Mouse (Mus musculus) kidney, embryonic 15.5 days (tissue): Measurements from ENCODE around the gene Gng3. TPM values are rescaled to one million over a fixed set of nuclear protein-coding genes. Genes with fewer than 3 reads are reported as not detected.

Experiments
- ATAC-seq: fragments of 200-750 bp; cut with Nextera tagmentation; replicated peaks from 2 replicates; pipeline ENCODE4 v1.8.0; 2017; ENCODE audit warnings: moderate TSS enrichment; ENCODE audit not compliant: low FRiP score
- H3K27ac ChIP-seq: fragments of 300-500 bp; sonication (generic); 2 replicates; pipeline ENCODE4 v1.5.1; 2015; ENCODE audit warnings: mild to moderate bottlenecking, inconsistent platforms
- H3K27me3 ChIP-seq: fragments of 300-500 bp; sonication (generic); 2 replicates; pipeline ENCODE4 v1.6.1; 2015; ENCODE audit warnings: inconsistent platforms
- H3K36me3 ChIP-seq: fragments of 300-500 bp; sonication (generic); 2 replicates; pipeline ENCODE4 v1.6.1; 2015; ENCODE audit warnings: inconsistent platforms
- H3K4me1 ChIP-seq: fragments of 300-500 bp; sonication (generic); 2 replicates; pipeline ENCODE4 v1.6.1; 2015; ENCODE audit warnings: inconsistent platforms
- H3K4me2 ChIP-seq: fragments of 300-500 bp; sonication (generic); 2 replicates; pipeline ENCODE4 v1.6.1; 2015; ENCODE audit warnings: moderate library complexity, mild to moderate bottlenecking, inconsistent platforms
- H3K4me3 ChIP-seq: fragments of 300-500 bp; sonication (generic); replicated peaks from 2 replicates; pipeline ENCODE4 v1.5.1; 2015; ENCODE audit warnings: mild to moderate bottlenecking, inconsistent platforms
- H3K9ac ChIP-seq: fragments of 300-500 bp; sonication (generic); 2 replicates; pipeline ENCODE4 v1.6.1; 2015; ENCODE audit warnings: mild to moderate bottlenecking, inconsistent platforms
- H3K9me3 ChIP-seq: fragments of 300-500 bp; sonication (generic); replicated peaks from 2 replicates; pipeline ENCODE4 v1.6.1; 2016; ENCODE audit warnings: inconsistent platforms
- WGBS: fragments of 180-500 bp; shearing (Covaris S2); methylation state at CpG from one replicate; pipeline ENCODE4 v1.1.7; 2015; ENCODE audit warnings: mixed read lengths; 5-methylcytosine and 5-hydroxymethylcytosine counted together
- polyA plus RNA-seq: library from polyadenylated mRNA; unstranded; fragments of >200 nt; fragmentation: Nextera tagmentation; extraction: Ambion mirVana; gene quantifications from 2 replicates; pipeline ENCODE4 v1.2.1, GENCODE M21; 2015

The Gng3 gene
- polyA plus RNA-seq, 1 experiment from 2014 or later, result 8.5 TPM

- Histone ChIP-seq H3K4me1 (peaks cover 44% of the 10 kb centered on the region), H3K27ac (peak within 1 kb of the TSS; percentile 100), H3K4me3 (peak within 1 kb of the TSS; percentile 88), H3K9ac (peak within 1 kb of the TSS; percentile 99), H3K36me3 (peaks cover 46% of the 10 kb centered on the region), H3K27me3 (no peaks in the 10 kb centered on the region), H3K9me3 (no peaks in the 10 kb centered on the region), H3K4me2 (peak within 1 kb of the TSS; percentile 88)
- peak; percentile 95 for ATAC-seq
- WGBS, result under 1% methylated on average over 83 of the region's 83 CpGs
These were observed 19.2 kb downstream of the Gng3 start, which contains the start of gene Hnrnpul2 for GRCm38 (mm10) chr19:8819596-8820423. Gene Hnrnpul2 (plus strand): TSS chr19:8820010.

- H3K9me3 ChIP-seq, result no peaks in the 10 kb centered on the region
- ATAC-seq, result peak; percentile 93
- peak within 1 kb of the TSS; percentile 88 for H3K4me2 ChIP-seq
- under 1% methylated on average over 33 of the region's 33 CpGs for WGBS
- no peaks in the 10 kb centered on the region for H3K27me3 ChIP-seq
- peak within 1 kb of the TSS; percentile 100 for H3K27ac ChIP-seq
- H3K4me3 ChIP-seq, result peak within 1 kb of the TSS; percentile 88
- peak within 1 kb of the TSS; percentile 99 for H3K9ac ChIP-seq
- peaks cover 44% of the 10 kb centered on the region for H3K4me1 ChIP-seq
- H3K36me3 ChIP-seq, result peaks cover 45% of the 10 kb centered on the region
These were observed 20.0 kb downstream of the Gng3 start, which contains the start of gene Ttc9c for GRCm38 (mm10) chr19:8818801-8819595. Gene Ttc9c (minus strand): TSS chr19:8819333.

GRCm38 (mm10) chr19:8818301-8818798 lies 20.6 kb downstream of the Gng3 start:
- Histone ChIP-seq H3K4me3 (peak overlapping the region; percentile 88), H3K9me3 (no peaks in the 10 kb centered on the region), H3K36me3 (peaks cover 45% of the 10 kb centered on the region), H3K27ac (peak overlapping the region; percentile 100), H3K9ac (peak overlapping the region; percentile 82), H3K4me1 (peaks cover 43% of the 10 kb centered on the region), H3K27me3 (no peaks in the 10 kb centered on the region), H3K4me2 (peak overlapping the region; percentile 88)
- no peak for ATAC-seq
- WGBS, result 19% methylated on average over 14 of the region's 14 CpGs

- no peaks in the 10 kb centered on the region for H3K9me3 ChIP-seq
- no peak for ATAC-seq
- H3K4me1 ChIP-seq, result peaks cover 30% of the 10 kb centered on the region
- H3K36me3 ChIP-seq, result peaks cover 50% of the 10 kb centered on the region
- H3K27me3 ChIP-seq, result no peaks in the 10 kb centered on the region
- H3K9ac ChIP-seq, result peak overlapping the region; percentile 28; the same call in 1 of the 2 replicates
- H3K4me3 ChIP-seq, result peak overlapping the region; percentile 17; the same call in 1 of the 2 replicates
- H3K4me2 ChIP-seq, result peak overlapping the region; percentile 88
- H3K27ac ChIP-seq, result no peak overlapping the region
- 84% methylated on average over 3 of the region's 3 CpGs for WGBS
These were observed 22.0 kb downstream of the Gng3 start for GRCm38 (mm10) chr19:8817001-8817400.

GRCm38 (mm10) chr19:8815812-8816211 lies 23.2 kb downstream of the Gng3 start:
- peaks cover 61% of the 10 kb centered on the region for H3K36me3 ChIP-seq

GRCm38 (mm10) chr19:8806810-8807209 lies 32.2 kb downstream of the Gng3 start:
- WGBS, result 95% methylated on average over 5 of the region's 5 CpGs
- Histone ChIP-seq H3K9me3 (no peaks in the 10 kb centered on the region), H3K4me3 (no peak overlapping the region), H3K27ac (no peak overlapping the region), H3K9ac (no peak overlapping the region), H3K4me1 (peaks cover 20% of the 10 kb centered on the region), H3K36me3 (peaks cover 78% of the 10 kb centered on the region), H3K4me2 (no peak overlapping the region), H3K27me3 (no peaks in the 10 kb centered on the region)
- no peak for ATAC-seq

More at GRCm38 (mm10) chr19:8815812-8816211, 23.2 kb downstream of the Gng3 start:
- Histone ChIP-seq H3K27me3 (no peaks in the 10 kb centered on the region), H3K4me2 (0 out of 2 replicates have a peak overlapping the region, but pooled peaks have one; percentile 27), H3K9ac (no peak overlapping the region), H3K27ac (peak overlapping the region; percentile 27; the same call in 1 of the 2 replicates), H3K4me1 (peaks cover 27% of the 10 kb centered on the region), H3K9me3 (no peaks in the 10 kb centered on the region), H3K4me3 (no peak overlapping the region)
- ATAC-seq, result no peak
- WGBS, result 61% methylated on average over 11 of the region's 11 CpGs

GRCm38 (mm10) chr19:8803879-8804660 lies 34.9 kb downstream of the Gng3 start:
- H3K9ac ChIP-seq, result no peak overlapping the region
- H3K4me1 ChIP-seq, result peaks cover 23% of the 10 kb centered on the region
- H3K36me3 ChIP-seq, result peaks cover 56% of the 10 kb centered on the region
- no peak overlapping the region for H3K27ac ChIP-seq
- no peak overlapping the region for H3K4me3 ChIP-seq
- no peaks in the 10 kb centered on the region for H3K9me3 ChIP-seq
- 90% methylated on average over 11 of the region's 11 CpGs for WGBS
- no peak overlapping the region for H3K4me2 ChIP-seq
- H3K27me3 ChIP-seq, result no peaks in the 10 kb centered on the region
- no peak for ATAC-seq

- no peak for ATAC-seq
- Histone ChIP-seq H3K9me3 (no peaks in the 10 kb centered on the region), H3K4me2 (peak overlapping the region; percentile 76), H3K27ac (peak overlapping the region; percentile 97), H3K9ac (no peak overlapping the region), H3K27me3 (no peaks in the 10 kb centered on the region), H3K4me3 (peak overlapping the region; percentile 79), H3K4me1 (peaks cover 23% of the 10 kb centered on the region), H3K36me3 (peaks cover 48% of the 10 kb centered on the region)
- WGBS, result 87% methylated on average over 9 of the region's 9 CpGs
These were observed 35.7 kb downstream of the Gng3 start for GRCm38 (mm10) chr19:8803204-8803780.

- WGBS, result under 1% methylated on average over 30 of the region's 30 CpGs
- no peaks in the 10 kb centered on the region for H3K9me3 ChIP-seq
- H3K4me2 ChIP-seq, result peak within 1 kb of the TSS; percentile 76
- H3K9ac ChIP-seq, result peak within 1 kb of the TSS; percentile 60
- peaks cover 29% of the 10 kb centered on the region for H3K4me1 ChIP-seq
- H3K27me3 ChIP-seq, result no peaks in the 10 kb centered on the region
- peak; percentile 97 for ATAC-seq
- peak within 1 kb of the TSS; percentile 97 for H3K27ac ChIP-seq
- H3K4me3 ChIP-seq, result peak within 1 kb of the TSS; percentile 79
- peaks cover 38% of the 10 kb centered on the region for H3K36me3 ChIP-seq
These were observed 36.7 kb downstream of the Gng3 start, which contains the start of gene Zbtb3 for GRCm38 (mm10) chr19:8802130-8802821. Gene Zbtb3 (plus strand): TSS chr19:8802555.

- Histone ChIP-seq H3K36me3 (peaks cover 31% of the 10 kb centered on the region), H3K4me2 (peak overlapping the region; percentile 81), H3K4me1 (peaks cover 31% of the 10 kb centered on the region), H3K9ac (peak overlapping the region; percentile 85; the same call in 1 of the 2 replicates), H3K4me3 (peak overlapping the region; percentile 86), H3K9me3 (no peaks in the 10 kb centered on the region), H3K27ac (peak overlapping the region; percentile 85; the same call in 1 of the 2 replicates), H3K27me3 (no peaks in the 10 kb centered on the region)
- no peak for ATAC-seq
These were observed 40.1 kb downstream of the Gng3 start for GRCm38 (mm10) chr19:8798947-8799315.
